Mouse (Mus musculus) CD4-positive, CD25-positive, alpha-beta regulatory T cell, adult 9 weeks (primary cell): ENCODE measurements around the gene Olfr382. TPM values are rescaled to one million over a fixed set of nuclear protein-coding genes. Genes with fewer than 3 reads are reported as not detected.

Experiments used
- polyA plus RNA-seq: library from polyadenylated mRNA; unstranded; fragments of 100-300 nt; shearing (Covaris generic); gene quantifications from one replicate; pipeline ENCODE4 v1.2.1, GENCODE M21; 2017

Olfr382 gene
- not detected for polyA plus RNA-seq

DNA sequence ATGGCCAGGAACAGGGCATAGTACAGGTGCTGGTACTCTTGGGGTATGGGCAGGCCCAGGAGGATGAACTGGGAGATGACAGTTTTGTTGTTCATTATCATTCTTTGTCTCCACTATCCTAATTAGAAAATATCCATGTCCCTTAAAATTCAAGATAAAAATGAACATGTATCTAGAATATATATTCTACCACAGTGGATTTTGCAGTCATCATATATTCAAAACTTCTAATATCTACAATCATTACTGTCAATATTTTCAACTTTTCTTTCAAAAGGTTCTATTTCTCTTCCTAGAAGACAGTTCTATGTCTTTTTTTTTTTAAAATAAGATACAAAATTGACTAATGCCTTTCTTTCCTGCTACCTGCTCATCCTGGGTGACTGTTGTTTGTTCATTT, at the start of gene Olfr382:
Gene Olfr382, minus strand, starts transcription at position 101 of the 400 bp plus-strand sequence.

DNA sequence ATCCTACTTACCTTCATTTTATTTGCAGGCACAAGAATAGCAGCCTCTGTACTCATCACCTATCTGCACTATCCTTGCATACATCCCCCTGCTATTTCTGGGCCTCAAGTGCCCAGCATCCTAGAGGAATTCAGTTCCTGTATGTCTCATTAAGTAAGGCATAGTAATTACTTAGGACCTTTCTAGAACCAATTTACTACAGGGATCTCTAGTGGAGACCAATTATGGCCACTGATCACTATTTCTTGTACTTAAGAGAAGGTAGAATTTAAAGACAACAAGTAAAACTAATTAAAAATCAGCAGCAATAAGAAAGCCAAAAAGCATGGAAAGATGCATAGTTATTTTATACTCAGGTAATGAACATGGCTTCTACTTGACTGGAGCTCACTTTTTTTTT, 25.5 kb downstream of the Olfr382 start, which contains the start of gene Olfr381:
Gene Olfr381, minus strand, starts transcription at position 101 of the 400 bp plus-strand sequence.

Other genes with a start within 250 kb of the Olfr382 start
- gene Trpv3, start 249.8 kb downstream of the Olfr382 start, polyA plus RNA-seq, result not detected
- not detected for gene Aspa, start 187.6 kb downstream of the Olfr382 start, polyA plus RNA-seq
- gene Gm49340, start 187.5 kb downstream of the Olfr382 start, polyA plus RNA-seq, result not detected
- not detected for gene Spata22, start 187.5 kb downstream of the Olfr382 start, polyA plus RNA-seq
- gene Olfr20, start 166.4 kb downstream of the Olfr382 start, polyA plus RNA-seq, result not detected
- 0.29 TPM for gene Olfr376, start 146.0 kb downstream of the Olfr382 start, polyA plus RNA-seq
- not detected for gene Olfr1, start 117.6 kb downstream of the Olfr382 start, polyA plus RNA-seq
- gene Olfr378, start 88.7 kb downstream of the Olfr382 start, polyA plus RNA-seq, result not detected
- gene Olfr380, start 59.7 kb downstream of the Olfr382 start, polyA plus RNA-seq, result not detected
- not detected for gene Olfr381, start 25.6 kb downstream of the Olfr382 start, polyA plus RNA-seq
- not detected for gene Olfr385, start 75.8 kb upstream of the Olfr382 start, polyA plus RNA-seq
- gene Olfr384, start 81.4 kb upstream of the Olfr382 start, polyA plus RNA-seq, result not detected
- gene Zfp735, start 171.6 kb upstream of the Olfr382 start, polyA plus RNA-seq, result not detected